Mouse (Mus musculus) heart, postnatal 0 days (tissue): ENCODE measurements around the gene Shroom3.

ENCODE experiments used
- CTCF ChIP-seq: IDR thresholded peaks from 2 replicates; pipeline ENCODE4 v1.5.1; 2016; ENCODE audit warnings: antibody characterized with exemption, control low read depth, low read depth
- EP300 ChIP-seq: IDR thresholded peaks from 2 replicates; pipeline ENCODE4 v1.6.1; 2016; ENCODE audit warnings: antibody characterized with exemption, low read depth

GRCm38 (mm10) chr5:92701750-92702149 lies 18.5 kb downstream of the Shroom3 start:
- TF ChIP-seq CTCF, result no peak
- TF ChIP-seq EP300, result no peak
